Mouse (Mus musculus) liver, embryonic 15.5 days (tissue): ENCODE data around the gene Ppp2r5d. TPM values are rescaled to one million over a fixed set of nuclear protein-coding genes. Genes with fewer than 3 reads are reported as not detected.
A peak's percentile ranks its signal among the peaks of the same experiment; 100 is the strongest.

Source experiments
- ATAC-seq: fragments of 200-750 bp; cut with Nextera tagmentation; 2 replicates; pipeline ENCODE4 v1.8.0; 2017; ENCODE audit warnings: moderate number of reproducible peaks, mild to moderate bottlenecking, moderate library complexity; ENCODE audit not compliant: insufficient read depth
- H3K27ac ChIP-seq: fragments of 300-500 bp; sonication (generic); replicated peaks from 2 replicates; pipeline ENCODE4 v1.5.1; 2015; ENCODE audit warnings: mild to moderate bottlenecking, inconsistent platforms
- H3K27me3 ChIP-seq: fragments of 300-500 bp; sonication (generic); 2 replicates; pipeline ENCODE4 v1.6.1; 2015; ENCODE audit warnings: mild to moderate bottlenecking, inconsistent platforms
- H3K36me3 ChIP-seq: fragments of 300-500 bp; sonication (generic); replicated peaks from 2 replicates; pipeline ENCODE4 v1.6.1; 2015; ENCODE audit warnings: moderate library complexity, mild to moderate bottlenecking, inconsistent platforms
- H3K4me1 ChIP-seq: fragments of 300-500 bp; sonication (generic); replicated peaks from 2 replicates; pipeline ENCODE4 v1.6.1; 2015; ENCODE audit warnings: inconsistent platforms
- H3K4me2 ChIP-seq: fragments of 300-500 bp; sonication (generic); 2 replicates; pipeline ENCODE4 v1.6.1; 2015; ENCODE audit warnings: moderate library complexity, mild to moderate bottlenecking, inconsistent platforms
- H3K4me3 ChIP-seq: fragments of 300-500 bp; sonication (generic); replicated peaks from 2 replicates; pipeline ENCODE4 v1.5.1; 2015; ENCODE audit warnings: mild to moderate bottlenecking, inconsistent platforms
- H3K9ac ChIP-seq: fragments of 300-500 bp; sonication (generic); 2 replicates; pipeline ENCODE4 v1.6.1; 2015; ENCODE audit warnings: moderate library complexity, mild to moderate bottlenecking, inconsistent platforms
- H3K9me3 ChIP-seq: fragments of 300-500 bp; sonication (generic); replicated peaks from 2 replicates; pipeline ENCODE4 v1.6.1; 2016; ENCODE audit warnings: inconsistent platforms
- WGBS: fragments of 180-500 bp; shearing (Covaris S2); methylation state at CpG from one replicate; pipeline ENCODE4 v1.1.7; 2015; ENCODE audit warnings: mixed read lengths; ENCODE audit not compliant: insufficient replicate concordance; 5-methylcytosine and 5-hydroxymethylcytosine counted together
- polyA plus RNA-seq: library from polyadenylated mRNA; unstranded; fragments of >200 nt; fragmentation: Nextera tagmentation; extraction: Ambion mirVana; gene quantifications from 2 replicates; pipeline ENCODE4 v1.2.1, GENCODE M21; 2015

Ppp2r5d gene
- polyA plus RNA-seq, 1 experiment from 2014 or later: 28.4 TPM

GRCm38 (mm10) chr17:46680760-46681373 is 24.0 kb downstream of the Ppp2r5d start, which contains the start of gene Klhdc3:
Gene Klhdc3 (minus strand): TSS chr17:46680914.
- H3K27ac ChIP-seq: peak within 1 kb of the TSS; percentile 91
- no peaks in the 10 kb centered on the region for H3K27me3 ChIP-seq
- no peaks in the 10 kb centered on the region for H3K9me3 ChIP-seq
- WGBS: under 1% methylated on average over 49 of the region's 49 CpGs
- H3K4me1 ChIP-seq: peaks cover 42% of the 10 kb centered on the region
- H3K4me2 ChIP-seq: peak within 1 kb of the TSS; percentile 91
- peaks cover 56% of the 10 kb centered on the region for H3K36me3 ChIP-seq
- H3K9ac ChIP-seq: peak within 1 kb of the TSS; percentile 81
- H3K4me3 ChIP-seq: peak within 1 kb of the TSS; percentile 89
- peak; percentile 96 for ATAC-seq

- peak; percentile 0; the same call in 1 of the 2 replicates for ATAC-seq
These were observed 24.8 kb downstream of the Ppp2r5d start for GRCm38 (mm10) chr17:46679843-46680759.

GRCm38 (mm10) chr17:46678911-46679310 is 26.0 kb downstream of the Ppp2r5d start:
- Histone ChIP-seq H3K27ac (peak overlapping the region; percentile 91), H3K27me3 (no peaks in the 10 kb centered on the region), H3K4me2 (peak overlapping the region; percentile 91), H3K4me1 (peaks cover 54% of the 10 kb centered on the region), H3K36me3 (peaks cover 51% of the 10 kb centered on the region), H3K9ac (peak overlapping the region; percentile 81), H3K4me3 (peak overlapping the region; percentile 89), H3K9me3 (no peaks in the 10 kb centered on the region)
- 68% methylated on average over 9 of the region's 9 CpGs for WGBS
- ATAC-seq: no peak

More at GRCm38 (mm10) chr17:46679843-46680759, 24.8 kb downstream of the Ppp2r5d start:
- Histone ChIP-seq H3K9ac (peak overlapping the region; percentile 81), H3K27ac (peak overlapping the region; percentile 91), H3K27me3 (no peaks in the 10 kb centered on the region), H3K4me3 (peak overlapping the region; percentile 89), H3K9me3 (no peaks in the 10 kb centered on the region), H3K4me2 (peak overlapping the region; percentile 91), H3K36me3 (peaks cover 56% of the 10 kb centered on the region), H3K4me1 (peaks cover 45% of the 10 kb centered on the region)
- under 1% methylated on average over 34 of the region's 34 CpGs for WGBS

- Histone ChIP-seq H3K9me3 (no peaks in the 10 kb centered on the region), H3K36me3 (peaks cover 46% of the 10 kb centered on the region), H3K27ac (peak within 1 kb of the TSS; percentile 91), H3K4me2 (peak within 1 kb of the TSS; percentile 91), H3K27me3 (no peaks in the 10 kb centered on the region), H3K4me1 (peaks cover 59% of the 10 kb centered on the region), H3K9ac (peak within 1 kb of the TSS; percentile 81), H3K4me3 (peak within 1 kb of the TSS; percentile 89)
- no peak for ATAC-seq
- WGBS: 78% methylated on average over 8 of the region's 9 CpGs
These were observed 26.5 kb downstream of the Ppp2r5d start, which contains the start of gene Mea1 for GRCm38 (mm10) chr17:46678416-46678815. Gene Mea1 (plus strand): TSS chr17:46678793.

GRCm38 (mm10) chr17:46674530-46675283 is 30.2 kb downstream of the Ppp2r5d start:
- peak; percentile 10; the same call in 1 of the 2 replicates for ATAC-seq
- Histone ChIP-seq H3K27me3 (no peaks in the 10 kb centered on the region), H3K36me3 (peaks cover 55% of the 10 kb centered on the region), H3K4me3 (peak overlapping the region; percentile 75), H3K9ac (peak overlapping the region; percentile 81), H3K27ac (peak overlapping the region; percentile 84), H3K9me3 (no peaks in the 10 kb centered on the region), H3K4me1 (peaks cover 54% of the 10 kb centered on the region), H3K4me2 (peak overlapping the region; percentile 83)
- WGBS: 36% methylated on average over 15 of the region's 15 CpGs

GRCm38 (mm10) chr17:46673850-46674529 is 30.9 kb downstream of the Ppp2r5d start, which contains the start of gene Rrp36:
Gene Rrp36 (minus strand): TSS chr17:46674352.
- peak within 1 kb of the TSS; percentile 75 for H3K4me3 ChIP-seq
- peak within 1 kb of the TSS; percentile 81 for H3K9ac ChIP-seq
- peaks cover 47% of the 10 kb centered on the region for H3K4me1 ChIP-seq
- peak; percentile 91 for ATAC-seq
- H3K27me3 ChIP-seq: no peaks in the 10 kb centered on the region
- WGBS: under 1% methylated on average over 43 of the region's 43 CpGs
- peak within 1 kb of the TSS; percentile 83 for H3K4me2 ChIP-seq
- peak within 1 kb of the TSS; percentile 84 for H3K27ac ChIP-seq
- H3K9me3 ChIP-seq: no peaks in the 10 kb centered on the region
- H3K36me3 ChIP-seq: peaks cover 62% of the 10 kb centered on the region

GRCm38 (mm10) chr17:46669911-46670310 is 35.0 kb downstream of the Ppp2r5d start:
- WGBS: 90% methylated on average over 10 of the region's 10 CpGs

GRCm38 (mm10) chr17:46667712-46668111 is 37.2 kb downstream of the Ppp2r5d start:
- WGBS: 88% methylated on average over 16 of the region's 16 CpGs
- Histone ChIP-seq H3K36me3 (peaks cover 70% of the 10 kb centered on the region), H3K4me1 (peaks cover 7% of the 10 kb centered on the region; the same call in 1 of the 2 replicates), H3K4me3 (no peak overlapping the region), H3K9ac (no peak overlapping the region), H3K4me2 (no peak overlapping the region), H3K27ac (no peak overlapping the region), H3K27me3 (no peaks in the 10 kb centered on the region), H3K9me3 (no peaks in the 10 kb centered on the region)
- no peak for ATAC-seq

More at GRCm38 (mm10) chr17:46669911-46670310, 35.0 kb downstream of the Ppp2r5d start:
- H3K9me3 ChIP-seq: no peaks in the 10 kb centered on the region
- peaks cover 55% of the 10 kb centered on the region for H3K36me3 ChIP-seq
- H3K4me3 ChIP-seq: no peak overlapping the region
- no peak overlapping the region for H3K9ac ChIP-seq
- no peak for ATAC-seq
- no peak overlapping the region for H3K4me2 ChIP-seq
- H3K27ac ChIP-seq: no peak overlapping the region
- peaks cover 27% of the 10 kb centered on the region for H3K4me1 ChIP-seq
- H3K27me3 ChIP-seq: no peaks in the 10 kb centered on the region

GRCm38 (mm10) chr17:46662730-46663129 is 42.2 kb downstream of the Ppp2r5d start:
- Histone ChIP-seq H3K27ac (no peak overlapping the region), H3K4me1 (no peaks in the 10 kb centered on the region), H3K36me3 (peaks cover 72% of the 10 kb centered on the region), H3K27me3 (no peaks in the 10 kb centered on the region), H3K9ac (no peak overlapping the region), H3K4me3 (no peak overlapping the region), H3K4me2 (no peak overlapping the region), H3K9me3 (no peaks in the 10 kb centered on the region)
- WGBS: 84% methylated on average over 5 of the region's 5 CpGs
- ATAC-seq: no peak

GRCm38 (mm10) chr17:46661981-46662380 is 42.9 kb downstream of the Ppp2r5d start:
- peaks cover 73% of the 10 kb centered on the region for H3K36me3 ChIP-seq
- no peak for ATAC-seq
- H3K4me2 ChIP-seq: no peak overlapping the region
- H3K27ac ChIP-seq: no peak overlapping the region
- H3K27me3 ChIP-seq: no peaks in the 10 kb centered on the region
- no peaks in the 10 kb centered on the region for H3K9me3 ChIP-seq
- 85% methylated on average over 12 of the region's 12 CpGs for WGBS
- no peak overlapping the region for H3K4me3 ChIP-seq
- H3K9ac ChIP-seq: no peak overlapping the region
- H3K4me1 ChIP-seq: no peaks in the 10 kb centered on the region
